Mouse (Mus musculus) erythroblast, embryonic 14.5 days (primary cell): Measurements from ENCODE around the gene Ltbp1.

Source experiments
- GATA1 ChIP-seq: IDR thresholded peaks from 2 replicates; pipeline ENCODE4 v1.6.1; 2012; ENCODE audit warnings: low read length, inconsistent platforms, mixed read lengths
- TAL1 ChIP-seq: IDR thresholded peaks from 3 replicates; pipeline ENCODE4 v1.6.1; 2012; ENCODE audit warnings: low read length, inconsistent platforms, mixed read lengths

DNA sequence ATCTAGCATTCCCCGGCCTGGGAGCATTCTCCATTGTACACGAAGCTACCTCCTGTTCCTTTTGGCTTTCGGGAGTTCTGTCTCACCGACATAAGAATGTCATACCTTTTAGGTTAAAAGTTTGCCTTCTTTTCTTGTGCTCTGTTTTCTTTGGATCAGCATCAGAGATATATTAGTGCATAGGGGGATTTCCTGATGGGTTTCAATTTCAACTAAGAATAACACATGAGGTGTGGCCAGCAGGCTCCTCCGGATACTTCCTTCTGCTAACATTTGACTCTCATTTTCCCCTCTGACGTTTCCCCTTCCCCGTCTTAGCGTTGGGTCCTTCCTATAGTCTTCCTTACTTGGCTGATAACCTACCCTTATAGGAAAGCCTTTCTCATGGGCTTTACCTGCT is 25.6 kb upstream of the Ltbp1 start:
- TF ChIP-seq GATA1 (no peak), TAL1 (no peak)
